Mouse (Mus musculus): Measurements from ENCODE around the gene 1110004F10Rik.
"Not testable (repeated sequence)": the region's sequence is repeated elsewhere in the genome, so short reads cannot be mapped to it uniquely, and the experiment has no call there.

Gene 1110004F10Rik

DNA sequence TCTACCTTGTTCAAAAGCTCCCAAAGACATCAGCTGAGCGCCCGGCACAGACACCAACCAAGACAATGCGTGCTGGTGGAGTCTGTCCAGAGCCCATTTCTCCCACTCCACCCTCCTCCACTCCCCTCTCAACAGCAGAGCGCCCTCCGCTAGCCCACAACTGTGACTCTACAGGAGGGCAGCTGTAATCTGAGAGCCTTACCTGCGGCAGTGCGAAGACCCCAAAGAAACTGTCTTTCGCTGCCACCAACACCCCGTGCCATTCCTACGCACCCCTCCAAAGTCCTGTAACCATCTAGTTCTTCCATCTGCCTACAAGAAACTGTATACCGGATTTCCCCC, at the start of gene 1110004F10Rik:
TSS of gene 1110004F10Rik (plus strand) at position 202 of the 342 bp plus-strand sequence.
- DNase-seq, result peak in 1 of 2 experiments; percentile 7

GRCm38 (mm10) chr7:116002726-116003125, 36.5 kb upstream of the 1110004F10Rik start:
- DNase-seq, result no peak

- DNase-seq, result no peak
Measured at GRCm38 (mm10) chr7:116029991-116030390, 9.2 kb upstream of the 1110004F10Rik start.

DNA sequence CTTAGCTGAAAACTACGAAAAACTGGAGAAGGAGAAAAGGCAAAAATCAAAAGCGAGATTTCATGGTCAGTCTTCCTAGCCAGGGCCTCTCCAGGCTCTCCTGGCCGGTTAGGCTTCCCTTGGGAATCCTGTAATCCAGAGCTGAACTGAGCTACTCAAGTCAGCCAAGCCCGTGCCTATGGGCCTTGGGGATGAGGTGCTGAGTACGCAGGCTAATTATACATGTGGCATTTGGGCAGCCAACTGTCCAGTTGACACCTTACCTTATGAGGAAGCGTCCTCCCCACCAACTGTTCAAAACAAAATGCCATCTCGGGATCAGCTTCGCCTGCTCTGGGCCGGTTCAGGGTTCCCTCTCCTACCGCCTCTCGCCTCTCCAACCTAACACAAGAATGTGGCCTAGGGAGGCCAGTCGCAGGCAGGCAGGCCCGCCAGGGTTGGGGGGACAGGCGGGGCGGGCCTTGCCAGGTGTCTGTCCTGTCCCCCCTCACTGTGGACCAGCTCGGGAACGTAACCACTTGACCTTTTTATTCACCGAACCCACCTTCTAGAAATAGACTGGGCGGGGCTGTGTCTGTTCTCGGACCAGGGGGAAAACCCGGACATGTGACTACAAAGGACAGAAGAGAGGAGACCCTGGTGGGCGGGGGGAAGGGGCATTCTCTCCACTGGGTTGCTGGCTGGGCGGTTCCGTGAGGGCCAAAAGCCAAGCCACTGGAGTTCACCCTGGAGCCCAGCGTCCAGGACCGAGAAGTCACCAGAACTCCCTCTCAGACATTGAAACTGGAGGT, 8.4 kb upstream of the 1110004F10Rik start:
- peak; percentile 26 to 27 for DNase-seq

GRCm38 (mm10) chr7:116031388-116031717, 7.8 kb upstream of the 1110004F10Rik start:
- no peak for DNase-seq

DNA sequence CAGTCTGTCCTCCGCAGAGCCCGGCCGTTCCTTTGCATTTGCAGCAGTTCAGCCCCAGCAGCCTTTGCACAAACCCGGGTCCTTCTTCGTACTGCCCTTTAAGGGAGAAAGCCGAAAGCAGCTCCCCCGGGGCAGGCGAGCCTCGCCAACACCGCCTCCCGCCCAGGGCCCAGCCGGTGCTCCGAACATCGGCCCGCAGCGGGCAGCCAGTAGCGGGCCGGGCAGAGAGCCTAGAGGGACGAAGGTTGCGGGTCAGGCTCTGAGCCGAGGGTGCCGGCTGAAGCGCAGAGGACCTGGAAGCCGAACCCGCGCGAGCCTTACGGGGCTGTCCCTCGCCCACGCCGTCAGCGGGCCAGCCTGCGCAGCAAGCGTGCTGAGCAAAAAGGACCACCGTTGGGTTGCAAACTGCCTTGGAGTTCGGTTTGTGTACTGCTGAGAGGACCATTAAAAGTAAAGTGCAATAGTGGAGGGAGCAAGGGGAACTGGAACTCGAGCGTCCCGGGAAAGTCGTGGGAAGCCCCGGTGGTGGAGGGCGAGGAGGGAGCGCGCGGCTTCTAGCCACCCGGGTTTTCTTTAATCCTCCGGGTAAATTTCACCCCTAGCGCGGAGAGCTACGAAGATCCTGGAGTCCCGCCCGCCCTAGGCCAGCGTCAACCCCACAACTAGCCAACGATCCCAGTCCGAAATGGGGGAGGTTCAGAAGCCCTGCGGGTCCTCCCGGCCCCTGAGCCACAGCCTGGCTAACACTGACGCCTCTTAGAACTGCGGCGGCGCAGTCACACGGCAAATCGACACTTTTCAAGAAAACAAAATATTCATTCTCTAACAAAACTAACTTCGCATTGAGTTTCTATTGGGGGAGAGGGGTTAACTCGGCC, 7.2 kb upstream of the 1110004F10Rik start:
- peak; percentile 37 to 48 for DNase-seq

DNA sequence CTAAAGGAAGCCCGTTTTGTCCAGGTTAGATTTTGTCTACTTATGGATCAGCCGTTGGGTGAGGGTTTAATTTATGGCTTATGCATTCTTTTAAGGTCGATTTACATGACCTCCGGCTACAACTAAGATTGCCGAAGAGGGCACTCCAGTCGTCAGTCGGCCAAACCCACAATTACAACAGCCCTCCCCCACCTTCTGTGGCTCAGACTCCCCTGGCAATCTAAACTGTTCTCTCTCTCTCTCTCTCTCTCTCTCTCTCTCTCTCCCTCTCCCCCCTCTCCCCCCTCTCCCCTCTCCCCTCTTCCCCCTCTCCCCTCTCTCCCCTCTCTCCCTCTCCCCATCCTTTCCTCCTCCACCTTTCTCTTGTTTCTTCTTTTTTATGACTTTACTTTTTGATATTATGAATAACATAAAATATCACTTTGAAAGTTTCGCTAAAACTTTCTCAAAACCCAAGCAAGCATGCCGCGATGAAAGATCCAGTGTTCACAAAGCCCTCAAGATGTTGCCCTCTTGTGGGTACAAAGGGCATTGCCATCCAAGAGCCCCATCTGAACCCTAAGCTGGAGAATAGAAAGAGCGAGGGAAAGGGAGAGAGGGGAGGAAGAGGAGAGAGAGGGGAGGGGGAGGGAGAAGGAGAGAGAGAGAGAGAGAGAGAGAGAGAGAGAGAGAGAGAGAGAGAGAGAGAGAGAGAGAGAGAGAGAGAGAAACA, 6.4 kb upstream of the 1110004F10Rik start:
- peak; percentile 83 to 86 for DNase-seq

- peak; percentile 43 to 51 for DNase-seq
Measured at GRCm38 (mm10) chr7:116033371-116034241, 5.6 kb upstream of the 1110004F10Rik start.

DNA sequence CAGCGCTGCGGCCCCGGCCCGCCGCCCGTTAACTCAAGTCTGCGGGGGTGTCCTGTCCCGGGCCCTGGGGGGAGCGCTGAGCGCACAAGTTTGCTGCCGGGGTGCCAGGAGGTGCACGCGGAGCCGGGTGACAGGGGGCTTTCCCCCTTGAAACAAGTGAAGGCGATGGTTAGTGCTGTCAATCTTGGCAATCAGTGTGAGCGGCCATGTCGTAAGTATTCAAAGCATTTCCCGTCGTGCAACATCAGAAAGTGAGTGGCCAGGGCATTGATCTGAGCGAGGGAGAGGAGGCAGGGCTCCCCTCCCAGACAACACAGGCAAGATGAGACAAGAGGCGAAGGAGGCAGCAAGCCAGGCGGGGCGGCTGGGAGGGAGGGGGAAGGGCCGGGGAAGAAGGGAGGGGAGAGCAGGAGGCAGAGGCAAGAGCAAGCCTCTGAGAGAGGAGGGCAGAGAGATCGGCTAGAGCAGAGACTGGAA, 4.9 kb upstream of the 1110004F10Rik start:
- peak; percentile 36 to 53 for DNase-seq

DNA sequence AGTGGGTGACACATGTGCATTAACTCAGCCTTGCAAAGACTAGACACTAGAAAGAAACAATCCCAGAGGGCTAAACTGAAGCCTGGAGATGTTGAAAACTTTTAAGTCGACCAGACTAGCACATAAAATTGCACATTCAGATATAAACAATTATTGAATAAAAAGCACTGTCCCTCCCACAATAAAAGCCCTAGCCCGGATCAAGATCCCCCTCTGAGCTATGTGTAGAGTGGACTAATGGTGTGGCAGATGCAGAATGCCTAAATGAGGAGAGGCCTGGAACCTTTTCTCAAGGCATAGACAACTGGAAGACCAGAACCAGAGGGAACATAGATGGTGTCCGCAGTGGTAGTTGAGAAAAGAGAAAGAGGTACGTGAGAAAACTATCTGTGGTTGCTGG, 3.7 kb upstream of the 1110004F10Rik start:
- no peak for DNase-seq

DNA sequence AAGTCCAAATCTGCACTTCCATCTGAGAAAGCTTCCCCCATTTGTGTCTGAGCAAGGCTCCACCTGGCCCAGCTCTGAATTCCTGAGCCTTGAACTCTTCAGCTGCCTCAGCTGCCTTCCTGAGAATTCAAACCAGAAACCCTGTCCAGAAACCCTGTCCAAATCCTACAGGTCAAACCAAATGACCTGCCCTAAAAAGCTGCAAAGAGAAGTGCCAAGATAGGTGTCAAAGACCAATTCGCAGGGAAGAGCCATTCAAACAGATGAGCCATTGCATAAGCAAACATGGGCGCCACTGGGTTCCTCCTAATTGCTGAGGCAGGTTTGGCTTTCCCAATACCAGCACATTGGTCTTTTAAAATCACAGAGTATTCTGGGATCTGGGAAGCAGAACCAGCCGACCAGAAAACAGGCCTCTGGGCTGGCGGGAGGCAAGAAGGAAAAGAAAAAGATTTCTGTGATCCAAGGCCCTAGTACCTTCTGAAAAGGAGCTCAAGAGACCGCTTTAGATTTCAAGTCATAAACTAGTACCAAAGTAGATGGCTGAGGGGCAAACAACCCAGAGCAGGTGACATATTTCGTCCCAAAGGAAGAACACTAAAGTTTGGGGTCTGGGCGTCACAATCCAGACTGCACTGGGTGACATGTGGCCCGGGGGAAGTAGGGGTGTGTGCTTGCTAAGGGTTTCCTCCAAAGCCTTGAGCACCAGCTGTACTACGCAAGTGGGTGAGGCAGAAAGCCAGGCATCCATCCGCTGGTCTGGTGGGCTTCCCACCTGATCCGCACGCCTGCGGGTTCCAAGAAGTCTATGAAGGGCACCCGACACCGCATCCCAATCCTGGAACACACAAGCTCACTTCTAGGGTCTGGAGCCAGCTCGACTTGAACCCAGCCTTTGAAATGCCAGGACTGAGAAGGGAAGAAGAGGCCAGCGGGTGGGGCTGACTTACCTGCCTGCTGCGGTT, 2.3 kb upstream of the 1110004F10Rik start:
- no peak for DNase-seq

GRCm38 (mm10) chr7:116038024-116038423, 1.2 kb upstream of the 1110004F10Rik start:
- no peak for DNase-seq

DNA sequence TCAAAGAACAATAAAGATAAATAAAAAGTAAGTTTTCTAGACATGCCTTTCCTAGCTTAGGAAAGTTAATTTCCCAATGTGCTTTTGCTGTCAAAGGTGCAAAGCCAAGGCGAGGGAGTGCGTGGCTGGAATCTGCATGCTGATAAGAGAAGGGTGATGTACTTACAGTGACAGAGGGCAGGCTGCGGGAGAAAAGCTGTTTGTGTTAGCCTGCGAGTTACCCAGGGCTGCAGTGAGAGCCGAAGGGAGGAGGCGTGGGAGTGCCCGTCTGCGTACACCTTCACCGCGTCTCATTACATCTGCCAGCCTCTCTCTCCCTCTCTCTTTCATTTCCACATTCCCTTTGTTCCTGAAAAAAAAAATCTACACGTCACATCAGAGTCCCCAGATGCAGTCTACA, 686 bp upstream of the 1110004F10Rik start, which contains the start of gene Sox6:
TSS of gene Sox6 (minus strand) at position 286 of the 400 bp plus-strand sequence.
- peak in 1 of 2 experiments; percentile 14 for DNase-seq

DNA sequence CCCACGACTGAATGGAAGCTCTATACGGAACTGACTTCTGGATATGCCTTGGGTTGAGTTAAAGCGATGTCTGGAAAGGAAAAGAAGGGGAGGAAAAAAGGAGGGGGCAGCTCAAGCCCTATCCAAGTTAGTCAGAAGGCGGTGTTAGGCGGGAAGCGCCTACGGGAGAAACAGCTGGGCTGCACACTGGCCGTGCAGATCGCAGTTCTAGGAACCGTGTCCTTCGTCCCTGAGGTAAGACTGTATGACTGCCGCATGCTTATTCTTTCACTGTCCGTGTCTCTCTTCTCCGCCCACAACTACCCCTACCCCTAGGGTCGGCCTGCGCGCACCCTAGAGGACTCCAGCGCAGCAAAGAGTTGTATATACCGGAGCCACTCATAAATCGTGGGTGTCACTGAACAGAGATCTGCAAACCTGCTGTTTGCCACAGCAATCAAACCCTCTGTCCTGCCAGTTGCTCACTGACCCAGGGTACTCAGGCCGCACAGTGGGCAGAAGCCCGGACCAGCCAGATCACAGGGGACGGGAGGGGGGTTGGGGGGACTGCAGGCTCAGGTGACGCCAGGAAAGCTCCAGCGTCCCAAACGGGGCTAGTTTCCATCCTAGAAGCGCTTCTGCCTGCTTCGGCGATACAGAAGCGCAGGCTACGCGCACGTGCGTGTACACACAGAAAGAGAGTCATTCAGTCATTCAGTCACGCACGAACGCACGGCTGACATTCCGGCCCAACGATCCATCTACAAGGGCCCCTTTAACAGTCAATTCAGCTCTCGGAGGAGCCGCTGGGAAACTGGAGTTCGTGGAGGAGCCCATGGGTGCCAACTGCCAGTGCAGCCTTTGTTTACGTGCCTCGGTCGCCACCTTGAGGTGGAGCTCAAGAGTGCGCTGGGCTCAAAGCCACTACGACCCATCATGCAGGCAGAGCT, 605 bp downstream of the 1110004F10Rik start:
- peak; percentile 91 to 92 for DNase-seq

DNA sequence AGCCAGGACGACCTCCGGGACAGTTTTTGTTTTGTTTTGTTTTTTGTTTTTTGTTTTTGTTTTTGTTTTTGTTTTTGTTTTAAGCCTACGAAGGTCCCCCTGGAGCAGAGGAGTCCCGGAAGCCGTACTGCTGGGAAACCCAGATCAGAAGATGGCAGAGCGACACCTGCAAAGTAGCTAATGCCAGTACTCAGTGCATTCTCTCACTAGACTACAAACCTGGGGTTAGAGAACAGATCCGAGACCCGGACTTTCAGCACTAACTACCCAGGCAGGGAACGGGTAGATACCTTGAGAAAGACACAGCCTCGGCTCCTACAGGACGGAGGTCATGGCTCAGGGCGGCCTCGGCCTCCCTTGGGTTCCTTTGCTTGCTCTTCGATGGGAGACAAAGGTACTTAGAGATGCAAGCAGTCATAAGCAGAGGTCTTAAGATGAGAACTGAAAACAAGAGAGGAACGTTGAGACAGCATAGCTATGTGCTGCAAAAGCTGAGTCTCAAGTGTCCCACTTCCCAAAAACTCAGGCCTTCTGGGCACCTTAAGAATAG, 1.3 kb downstream of the 1110004F10Rik start:
- DNase-seq, result no peak

DNA sequence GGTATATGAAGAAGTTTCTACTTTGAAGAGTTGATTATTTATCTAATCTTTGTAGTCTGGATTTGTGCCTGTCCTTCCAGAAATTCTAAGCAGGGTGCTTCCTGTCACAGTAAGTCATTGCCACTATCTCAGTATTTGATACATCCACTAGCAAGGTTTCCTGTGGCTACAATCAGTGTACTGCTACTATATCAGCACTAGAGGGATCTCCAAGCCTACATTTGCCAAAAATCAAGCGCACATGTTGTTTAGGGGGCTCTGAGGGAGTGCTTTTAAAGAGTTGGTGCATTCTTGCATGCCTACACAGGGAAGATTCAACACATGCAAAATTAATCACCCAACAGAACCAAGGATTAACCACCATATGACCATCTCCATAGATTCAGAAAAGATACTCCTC, 21.5 kb downstream of the 1110004F10Rik start:
- no peak for DNase-seq

DNA sequence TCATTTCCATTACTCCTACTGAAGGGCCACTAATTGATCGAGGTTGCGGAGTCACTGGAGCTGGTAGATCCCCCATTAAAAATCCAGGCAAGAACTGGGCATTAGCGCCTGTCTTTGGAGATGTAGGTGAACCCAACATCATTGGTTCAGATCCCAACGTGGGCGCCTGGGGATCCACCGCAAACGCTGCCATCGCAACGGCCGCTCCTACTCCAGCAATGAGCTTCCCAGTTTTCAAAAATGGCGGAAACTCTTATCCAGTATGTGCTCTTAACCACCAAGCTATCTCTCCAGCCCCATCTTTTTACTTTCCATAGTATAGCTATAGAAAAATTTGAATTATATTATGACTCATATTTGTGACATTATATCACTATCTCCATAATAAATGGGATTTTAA, 45.2 kb downstream of the 1110004F10Rik start, which contains the start of gene Gm4353:
TSS of gene Gm4353 (minus strand) at position 270 of the 400 bp plus-strand sequence.
- not testable (repeated sequence) for DNase-seq

DNA sequence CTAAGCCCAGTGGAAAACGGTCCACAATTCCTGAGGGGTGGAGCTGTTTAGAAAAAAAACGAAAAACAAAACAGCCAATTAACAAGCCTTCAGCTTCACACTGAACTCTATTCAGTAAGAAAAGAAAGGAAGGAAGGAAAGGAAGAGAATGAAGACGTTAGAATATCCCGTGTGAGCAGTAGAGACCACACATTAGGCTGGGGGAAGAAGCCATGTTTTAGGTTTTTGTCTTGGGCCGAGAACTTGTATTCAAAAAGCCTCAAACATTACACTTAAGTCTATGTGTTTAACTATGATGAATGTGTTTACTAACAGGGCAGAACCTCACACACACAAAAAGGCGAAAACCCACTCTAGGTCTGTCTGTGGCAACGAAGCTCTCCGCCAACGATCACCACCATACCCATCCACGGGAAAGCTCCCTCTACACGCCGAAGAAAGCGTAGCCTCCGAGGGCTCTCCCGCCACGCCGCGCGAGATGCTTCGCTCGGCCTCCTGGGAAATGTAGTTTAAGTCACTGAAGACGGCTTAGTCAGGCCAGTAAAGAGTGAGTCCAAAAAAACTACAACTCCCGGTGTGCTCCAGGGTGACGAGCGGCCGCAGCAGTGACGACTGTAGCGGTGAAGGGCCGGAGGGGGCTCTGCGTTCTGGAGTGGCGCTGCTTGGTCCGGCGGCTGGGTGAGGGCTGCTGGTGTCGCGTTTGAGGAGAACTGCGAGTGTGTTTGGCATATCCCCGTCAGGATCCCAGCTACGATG, 53.7 kb downstream of the 1110004F10Rik start:
- peak; percentile 96 to 98 for DNase-seq
